Mouse (Mus musculus) MEL (cell line): ENCODE measurements at regions not wholly inside any gene's neighbourhood (a gene's known extent, or its start where the extent isn't known, plus 50 kb on each side); places are given as distances from the start of the nearest gene placed in this dataset.

Source experiments
- CTCF ChIP-seq, 3 experiments: IDR thresholded peaks in 2 of 3; conservative IDR thresholded peaks in 1 of 3; 2 replicates each; pipeline ENCODE4 v1.5.1; 2011 to 2012; ENCODE audit warnings: low read length in 3 of 3, low read depth in 2 of 3, mild to moderate bottlenecking in 2 of 3, improper control_type of control experiment in 1 of 3, inconsistent platforms in 1 of 3, mixed read lengths in 1 of 3, moderate library complexity in 1 of 3; ENCODE audit not compliant: control insufficient read depth in 1 of 3, insufficient read depth in 1 of 3, poor library complexity in 1 of 3, severe bottlenecking in 1 of 3
- EP300 ChIP-seq, 2 experiments: IDR thresholded peaks; 2 replicates each; pipeline ENCODE4 v1.6.1; 2011; ENCODE audit warnings: improper control_type of control experiment in 2 of 2, low read length in 2 of 2, low read depth in 1 of 2, mild to moderate bottlenecking in 1 of 2
- MYC ChIP-seq: IDR thresholded peaks from 2 replicates; pipeline ENCODE4 v1.6.1; 2011; ENCODE audit warnings: low read depth, mild to moderate bottlenecking, low read length, improper control_type of control experiment, moderate library complexity
- POLR2A ChIP-seq, 2 experiments: IDR thresholded peaks; 2 replicates each; pipeline ENCODE4 v1.6.1; 2011 to 2012; ENCODE audit warnings: low read length in 2 of 2, mild to moderate bottlenecking in 2 of 2, control low read depth in 1 of 2, improper control_type of control experiment in 1 of 2, low read depth in 1 of 2, moderate library complexity in 1 of 2; ENCODE audit not compliant: control insufficient read depth in 1 of 2, insufficient read depth in 1 of 2, poor library complexity in 1 of 2
- TCF12 ChIP-seq: IDR thresholded peaks from 2 replicates; pipeline ENCODE4 v1.6.1; 2014; ENCODE audit warnings: low read depth, mild to moderate bottlenecking, inconsistent platforms, low read length, improper control_type of control experiment, moderate library complexity

GRCm38 (mm10) chr3:66488724-66489123, 192.1 kb upstream of the Veph1 start:
- no peak for TF ChIP-seq TCF12
- no peak for TF ChIP-seq POLR2A (IDR thresholded peaks at IDR 0.05; ENCODE audit: control insufficient read depth in 1 of 2, insufficient read depth in 1 of 2, low read depth in 1 of 2, low read length in 2 of 2, poor library complexity in 1 of 2)
- no peak for TF ChIP-seq CTCF (IDR thresholded peaks at IDR 0.05 in 2 of 3, conservative IDR thresholded peaks at IDR 0.05 in 1 of 3; ENCODE audit: control insufficient read depth in 1 of 3, insufficient read depth in 1 of 3, low read depth in 2 of 3, low read length in 3 of 3, poor library complexity in 1 of 3, severe bottlenecking in 1 of 3)
- TF ChIP-seq EP300 (IDR thresholded peaks at IDR 0.05; ENCODE audit: low read depth in 1 of 2, low read length in 2 of 2): no peak
- no peak for TF ChIP-seq MYC
